Mouse (Mus musculus) effector memory CD4-positive, alpha-beta T cell, adult 5 months (primary cell): Measurements from ENCODE around the gene Spta1. TPM values are rescaled to one million over a fixed set of nuclear protein-coding genes. Genes with fewer than 3 reads are reported as not detected.

Source experiments
- polyA plus RNA-seq: library from polyadenylated mRNA; unstranded; fragments of 100-300 nt; shearing (Covaris generic); gene quantifications from one replicate; pipeline ENCODE4 v1.2.1, GENCODE M21; 2017

The Spta1 gene
- polyA plus RNA-seq: 0.05 TPM

GRCm38 (mm10) chr1:174172605-174173004, at the start of gene Spta1:
Gene Spta1 (plus strand): TSS chr1:174172776.

GRCm38 (mm10) chr1:174131217-174131616, 41.4 kb upstream of the Spta1 start, which contains the start of gene Olfr424:
Gene Olfr424 (plus strand): TSS chr1:174131517.

GRCm38 (mm10) chr1:174155333-174155732, 17.2 kb upstream of the Spta1 start, which contains the start of gene Olfr420:
Gene Olfr420 (plus strand): TSS chr1:174155633.

GRCm38 (mm10) chr1:174251961-174252360, 79.4 kb downstream of the Spta1 start, which contains the start of gene Olfr419:
Gene Olfr419 (minus strand): TSS chr1:174252061.

Other genes starting within 250 kb of the Spta1 start
- gene Mndal, start 230.3 kb upstream of the Spta1 start, polyA plus RNA-seq: 468 TPM
- 258 TPM for gene Ifi203, start 230.1 kb upstream of the Spta1 start, polyA plus RNA-seq
- not detected for gene Ifi202b, start 190.0 kb upstream of the Spta1 start, polyA plus RNA-seq
- gene Ifi205, start 141.0 kb upstream of the Spta1 start, polyA plus RNA-seq: 0.16 TPM
- gene Olfr433, start 132.1 kb upstream of the Spta1 start, polyA plus RNA-seq: not detected
- gene Olfr432, start 123.6 kb upstream of the Spta1 start, polyA plus RNA-seq: 0.41 TPM
- gene Olfr430, start 106.2 kb upstream of the Spta1 start, polyA plus RNA-seq: not detected
- not detected for gene Olfr429, start 88.4 kb upstream of the Spta1 start, polyA plus RNA-seq
- gene Olfr427, start 75.9 kb upstream of the Spta1 start, polyA plus RNA-seq: not detected
- gene Olfr231, start 51.6 kb upstream of the Spta1 start, polyA plus RNA-seq: not detected
- not detected for gene Olfr424, start 41.3 kb upstream of the Spta1 start, polyA plus RNA-seq
- gene Olfr420, start 17.1 kb upstream of the Spta1 start, polyA plus RNA-seq: not detected
- not detected for gene Olfr419, start 79.3 kb downstream of the Spta1 start, polyA plus RNA-seq
- gene Mptx1, start 157.7 kb downstream of the Spta1 start, polyA plus RNA-seq: not detected
- gene Olfr417, start 192.3 kb downstream of the Spta1 start, polyA plus RNA-seq: not detected
- gene Olfr248, start 218.3 kb downstream of the Spta1 start, polyA plus RNA-seq: not detected